Mouse (Mus musculus) kidney, adult 8-10 months (tissue): Measurements from ENCODE around the gene 5330417C22Rik.

ENCODE experiments used
- DNase-seq, 2 experiments: peaks; one replicate each; pipeline ENCODE4 v3.0.0; 2022

Gene 5330417C22Rik

DNA sequence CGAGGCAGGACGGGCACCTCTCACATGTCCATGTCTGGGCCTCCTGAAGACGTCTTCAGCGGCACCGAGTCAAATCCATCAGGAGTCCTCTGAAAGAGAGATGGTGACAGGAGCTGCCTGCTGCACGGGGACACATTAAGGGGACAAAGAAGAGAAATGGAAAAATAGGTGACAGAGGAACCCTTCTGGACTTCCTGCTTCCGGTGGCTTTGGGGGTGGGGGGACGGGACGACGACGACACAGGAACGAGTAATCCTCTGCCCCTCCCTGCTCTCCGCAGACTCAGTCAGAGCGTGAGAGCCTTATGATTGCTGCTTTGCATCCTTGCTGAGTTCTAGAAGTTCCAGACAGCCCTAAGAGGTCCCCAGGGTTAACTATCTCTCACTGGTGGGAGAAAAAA is 78.0 kb downstream of the 5330417C22Rik start:
- no peak for DNase-seq

- DNase-seq, result no peak
These were observed 82.2 kb downstream of the 5330417C22Rik start for GRCm38 (mm10) chr3:108454172-108454571.

DNA sequence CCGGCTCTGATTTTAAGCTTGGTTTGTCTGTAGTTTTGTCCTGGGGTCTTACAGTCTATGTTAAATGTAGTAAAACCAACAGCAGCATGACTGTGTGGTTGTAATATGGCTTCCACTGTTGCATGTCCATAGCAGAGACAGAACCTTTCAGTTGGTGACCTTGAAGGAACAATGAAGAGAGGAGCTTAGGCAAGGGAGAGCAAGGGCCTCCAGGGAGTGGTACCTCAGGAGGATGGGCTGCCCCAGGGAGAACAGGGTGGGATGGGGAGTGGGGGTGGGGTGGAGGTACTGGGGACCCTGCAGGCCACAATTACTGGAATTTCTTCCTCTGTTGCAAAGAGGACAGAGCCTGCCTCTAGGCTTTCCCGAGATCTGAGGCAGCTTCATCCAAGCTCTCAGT is 84.4 kb downstream of the 5330417C22Rik start:
- DNase-seq, result no peak

DNA sequence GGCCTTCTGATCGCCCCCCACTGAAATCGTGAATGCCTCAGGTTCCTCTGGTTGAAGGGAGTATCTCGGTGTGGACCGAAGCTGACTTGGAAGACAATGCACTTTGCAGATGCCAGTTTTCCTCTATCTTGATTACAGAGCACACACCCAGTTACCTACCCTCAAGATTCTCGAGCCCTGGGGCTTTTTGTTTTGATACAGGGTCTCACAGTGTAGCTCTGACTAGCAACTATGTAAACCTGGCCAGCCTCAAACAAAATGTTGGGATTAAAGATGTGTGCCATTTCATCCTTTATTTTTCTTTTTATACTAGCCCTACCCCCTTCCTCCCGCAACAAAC is 91.0 kb downstream of the 5330417C22Rik start:
- DNase-seq, result no peak

- peak; percentile 88 to 91 for DNase-seq
These were observed 91.5 kb downstream of the 5330417C22Rik start, which contains the start of gene Sars for GRCm38 (mm10) chr3:108444698-108445365. Gene Sars (minus strand): TSS chr3:108445209.

GRCm38 (mm10) chr3:108444029-108444428 is 92.3 kb downstream of the 5330417C22Rik start:
- peak; percentile 51 to 59 for DNase-seq

DNA sequence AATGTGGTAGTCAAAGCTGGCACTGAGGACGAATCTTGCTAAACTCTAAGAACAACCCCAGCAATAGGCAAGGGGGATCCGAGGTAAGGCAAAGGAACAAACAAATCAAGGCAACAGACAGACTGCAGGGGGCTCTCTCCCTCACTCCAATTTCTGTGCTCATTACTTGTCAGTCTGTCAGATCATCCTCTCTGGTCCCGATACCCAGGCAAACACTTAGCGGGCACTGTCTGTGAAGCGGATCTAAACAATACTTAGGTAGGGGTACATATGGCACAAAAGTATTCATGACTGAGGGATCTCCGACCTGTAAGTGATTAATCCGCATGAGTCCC is 100.0 kb downstream of the 5330417C22Rik start:
- no peak for DNase-seq

DNA sequence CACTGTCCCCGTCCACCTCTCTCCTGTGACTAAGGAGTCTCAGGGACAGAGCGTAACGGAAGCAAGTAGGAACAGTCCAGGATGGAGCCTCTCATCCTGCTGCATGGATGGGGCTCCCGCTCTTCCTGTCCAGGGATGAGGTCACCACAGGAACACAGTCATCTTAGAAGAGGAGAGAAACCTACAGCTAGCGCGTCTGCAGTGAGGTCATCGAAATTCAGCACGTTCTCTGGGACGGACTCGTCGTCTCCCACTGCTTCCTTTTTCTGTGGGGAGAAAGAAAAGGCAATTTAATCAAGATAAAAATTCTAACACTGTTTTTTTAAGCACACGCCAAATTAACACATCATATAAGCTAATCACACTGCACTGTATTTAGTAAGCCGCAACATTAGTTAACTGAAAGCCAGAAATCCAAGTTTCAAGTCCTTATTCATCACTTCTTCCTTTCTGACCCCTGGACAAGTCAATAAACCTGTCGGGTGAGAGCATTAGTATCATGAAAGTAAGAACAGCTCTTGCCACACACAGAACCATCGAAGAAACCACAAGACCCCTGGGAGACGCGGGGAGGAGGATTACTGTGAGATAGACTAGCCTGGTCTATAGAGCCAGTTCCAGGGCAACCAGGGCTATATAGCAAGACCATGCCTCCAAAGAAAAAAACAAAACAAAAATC is 100.5 kb downstream of the 5330417C22Rik start:
- DNase-seq, result no peak

DNA sequence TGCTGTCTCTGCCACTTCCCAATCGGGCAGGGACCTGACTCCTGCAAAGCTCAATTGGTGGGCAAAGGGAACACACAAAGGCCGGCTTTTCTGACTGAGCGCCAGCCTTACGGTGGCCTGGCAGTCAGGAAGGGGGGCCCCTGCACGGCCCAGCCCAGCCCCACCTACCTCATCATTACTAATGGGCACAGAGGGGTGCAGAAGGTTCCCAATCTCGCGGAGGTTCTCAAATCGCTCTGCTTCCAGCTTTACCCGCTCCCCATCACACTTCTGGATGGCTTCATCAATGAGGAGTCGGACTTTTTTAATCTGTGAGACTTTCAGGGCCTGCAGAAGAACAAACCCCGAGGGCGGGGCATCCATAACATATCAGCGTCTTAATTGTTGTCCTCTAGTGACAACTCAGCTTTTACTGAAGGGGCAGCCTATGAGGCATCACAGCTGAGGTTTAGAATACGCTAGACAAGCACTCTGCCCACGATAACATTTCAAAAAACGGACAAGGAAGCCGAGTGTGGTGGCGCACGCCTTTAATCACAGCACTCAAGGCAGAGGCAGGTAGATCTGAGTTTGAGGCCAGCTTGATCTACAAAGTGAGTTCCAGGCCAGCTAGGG is 102.3 kb downstream of the 5330417C22Rik start:
- DNase-seq, result no peak

GRCm38 (mm10) chr3:108433188-108433880 is 103.0 kb downstream of the 5330417C22Rik start:
- DNase-seq, result no peak

GRCm38 (mm10) chr3:108432542-108433187 is 103.7 kb downstream of the 5330417C22Rik start:
- no peak for DNase-seq

DNA sequence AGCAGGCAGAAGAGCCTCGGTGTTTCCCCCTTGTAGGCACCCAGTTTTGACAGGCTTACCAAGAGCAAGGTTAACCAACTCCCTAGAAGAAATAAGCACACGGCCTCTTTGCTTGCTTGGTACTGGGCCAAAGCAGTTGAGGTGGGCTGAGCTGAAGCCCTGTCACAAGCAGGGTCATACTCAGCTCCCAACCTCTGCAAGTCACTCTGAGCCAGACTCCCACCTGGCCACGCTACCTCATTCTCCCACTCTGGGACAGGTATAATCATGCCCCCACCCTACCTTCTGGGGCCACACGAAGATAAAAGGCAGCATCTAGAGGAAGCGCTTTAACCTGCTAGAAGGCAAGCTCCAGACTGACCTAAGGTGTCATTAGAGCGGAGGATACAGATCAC is 110.7 kb downstream of the 5330417C22Rik start:
- DNase-seq, result no peak

- no peak for DNase-seq
These were observed 111.3 kb downstream of the 5330417C22Rik start for GRCm38 (mm10) chr3:108424944-108425623.

DNA sequence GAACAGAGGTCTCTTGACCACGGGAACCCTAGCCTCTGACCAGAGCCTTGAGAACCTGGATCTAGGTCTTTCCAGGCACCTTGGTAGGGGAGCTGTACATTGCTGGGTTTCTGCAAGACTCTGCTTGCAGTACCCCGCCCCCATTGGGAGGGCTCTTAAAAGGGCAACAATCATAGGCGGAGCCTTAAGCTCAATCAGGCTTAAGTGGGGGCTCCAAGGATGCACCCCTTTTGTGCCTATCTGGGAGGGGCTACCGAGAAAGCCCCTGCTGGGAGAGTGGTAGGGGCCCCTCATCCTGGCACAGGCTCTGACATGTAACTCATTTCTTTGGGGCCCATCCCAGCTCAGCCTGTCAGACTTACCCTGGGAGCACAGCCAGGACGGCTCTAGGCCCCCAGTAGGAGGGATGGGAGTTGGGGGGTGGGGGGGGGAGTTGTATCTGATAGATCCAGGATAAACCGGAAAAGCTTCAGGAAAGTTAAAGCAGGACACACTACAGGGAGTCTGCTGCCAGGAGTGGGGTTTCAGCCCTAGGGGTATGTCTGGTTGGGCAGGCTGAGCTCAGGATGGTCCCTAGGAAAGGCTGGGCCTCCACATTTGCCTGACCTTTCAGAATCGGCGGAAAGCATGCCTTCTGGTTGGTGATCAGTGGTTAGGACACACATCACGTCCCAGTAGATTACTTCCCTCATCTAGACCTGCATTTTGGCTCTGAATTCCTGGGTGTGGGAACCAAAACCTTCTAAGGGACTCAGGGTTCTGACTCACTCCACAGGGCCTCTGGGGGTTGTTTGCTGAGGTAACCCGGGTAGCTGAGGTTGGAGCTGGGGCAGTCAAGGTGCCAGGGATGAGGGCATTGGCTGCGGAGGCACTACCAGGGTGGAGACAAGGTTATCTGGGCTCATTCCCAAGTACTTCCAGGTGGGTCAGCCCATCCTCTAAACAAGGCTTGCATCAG is 112.2 kb downstream of the 5330417C22Rik start:
- DNase-seq, result peak in 1 of 2 experiments; percentile 57

DNA sequence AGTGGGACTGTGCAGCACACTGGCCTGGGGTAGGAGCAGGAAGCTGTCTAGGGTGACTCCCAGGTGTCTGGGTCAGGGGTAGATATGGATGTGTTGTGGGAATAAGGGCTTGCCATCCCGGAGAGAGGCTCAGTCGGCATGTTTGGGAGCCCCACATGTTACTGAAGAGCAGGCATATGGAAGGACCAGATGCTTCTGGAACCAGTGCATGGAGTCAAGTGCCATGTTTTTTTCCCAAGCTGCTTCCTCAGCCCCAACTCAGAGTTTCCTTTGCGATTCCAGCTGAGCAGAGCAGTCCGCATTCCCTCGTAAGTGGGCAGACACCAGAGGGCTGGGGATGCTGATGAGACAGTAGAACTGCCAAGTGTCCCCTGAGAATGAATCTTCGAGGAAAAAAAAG is 113.3 kb downstream of the 5330417C22Rik start:
- no peak for DNase-seq

DNA sequence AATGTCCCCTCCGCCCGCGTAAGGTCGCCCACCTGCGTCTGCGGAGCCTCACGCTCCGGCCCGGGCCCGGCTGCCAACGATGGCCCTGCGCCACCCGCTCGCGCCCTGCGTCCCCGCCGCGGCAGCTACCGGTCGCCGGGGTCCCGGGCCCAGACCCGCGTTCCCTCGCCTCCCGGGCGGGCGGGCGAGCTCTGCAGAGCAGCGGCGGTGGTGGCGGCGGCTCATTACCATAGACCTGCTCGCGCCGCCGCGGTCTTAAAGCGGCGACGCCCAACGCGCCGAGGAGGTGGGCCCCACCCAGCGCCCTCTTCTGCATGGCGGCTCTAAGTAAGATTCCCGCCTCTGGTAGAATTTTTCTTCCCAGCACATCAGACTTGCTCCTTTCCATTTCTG is 120.5 kb downstream of the 5330417C22Rik start:
- DNase-seq, result peak; percentile 68 to 75

DNA sequence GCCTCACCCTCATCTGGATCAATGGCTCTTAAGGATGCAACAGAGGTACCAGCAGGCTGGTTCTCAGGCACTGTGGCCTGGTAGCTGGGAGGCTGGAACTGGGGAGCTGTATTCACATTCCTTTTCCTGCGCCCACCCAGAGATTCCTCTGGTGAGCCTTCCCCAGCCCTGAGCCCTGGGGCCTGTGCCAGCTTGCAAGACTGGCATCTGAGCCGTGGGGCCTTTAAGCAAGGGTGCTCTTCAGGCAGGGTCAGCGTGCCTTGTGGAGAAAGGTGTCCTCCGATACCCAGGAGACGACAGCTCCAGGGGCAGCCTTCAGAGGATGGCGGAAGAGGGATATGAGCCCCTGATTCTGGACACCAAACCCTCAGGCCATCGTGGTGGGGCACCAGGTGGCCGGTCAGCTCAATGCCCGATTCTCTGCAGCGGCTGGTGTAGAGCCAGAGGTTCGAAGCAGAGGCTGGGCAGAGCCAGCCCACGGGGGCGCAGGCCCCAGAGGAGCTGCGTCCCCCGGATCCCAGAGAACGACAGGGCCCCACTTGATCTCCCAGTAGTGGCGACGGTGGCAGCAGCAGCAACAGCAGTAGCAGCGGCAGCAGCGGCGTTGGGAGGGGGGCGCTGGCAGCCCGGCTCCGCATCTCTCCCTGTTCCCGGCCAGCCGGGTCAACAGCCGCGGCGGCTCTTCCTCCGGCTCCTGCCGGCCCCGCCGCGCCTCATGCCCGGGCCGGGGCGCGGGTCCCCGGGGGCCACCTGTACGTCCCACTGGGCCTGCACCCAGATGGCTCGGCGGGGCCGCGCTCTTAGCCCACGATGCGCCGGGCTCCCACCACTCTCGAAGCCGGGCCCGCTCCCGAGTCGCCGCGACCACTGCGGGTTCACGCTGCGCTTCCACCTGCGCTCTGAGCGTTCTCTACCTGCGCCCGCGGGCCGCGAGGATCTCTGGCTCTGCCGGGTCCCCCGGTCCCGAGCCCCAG is 121.2 kb downstream of the 5330417C22Rik start, which contains the start of gene Celsr2:
TSS of gene Celsr2 (minus strand) at position 696 of the 974 bp plus-strand sequence.
- no peak for DNase-seq

DNA sequence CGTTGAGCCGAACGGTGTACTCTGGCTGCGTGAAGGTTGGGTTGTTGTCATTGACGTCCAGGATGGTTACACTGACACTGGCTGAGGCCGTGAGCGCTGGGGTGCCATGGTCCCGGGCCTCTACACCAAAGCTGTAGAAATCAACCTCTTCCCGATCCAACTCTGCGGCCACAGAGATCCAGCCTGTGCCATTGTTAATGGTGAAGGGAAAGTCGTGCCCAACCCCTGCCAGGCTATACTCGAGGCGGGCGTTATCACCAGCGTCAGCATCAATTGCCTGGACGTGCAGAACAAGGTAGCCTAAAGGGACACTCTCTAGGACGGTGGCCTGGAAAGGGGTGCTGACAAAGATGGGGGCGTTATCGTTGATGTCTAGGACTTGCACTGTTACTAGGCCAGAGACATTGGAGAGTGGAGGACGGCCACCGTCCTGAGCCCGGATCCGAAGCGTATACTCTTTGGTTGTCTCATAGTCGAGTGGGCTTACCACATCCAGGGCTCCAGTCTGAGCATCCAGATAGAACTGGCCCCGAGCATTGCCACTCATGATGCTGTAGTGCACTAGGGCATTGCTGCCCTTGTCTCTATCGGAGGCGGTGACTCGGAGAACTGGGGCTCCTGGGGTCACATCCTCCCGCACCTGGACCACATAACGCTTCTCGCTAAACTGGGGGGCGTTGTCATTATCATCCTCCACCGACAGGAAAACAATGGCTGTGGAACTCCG is 122.5 kb downstream of the 5330417C22Rik start:
- no peak for DNase-seq

DNA sequence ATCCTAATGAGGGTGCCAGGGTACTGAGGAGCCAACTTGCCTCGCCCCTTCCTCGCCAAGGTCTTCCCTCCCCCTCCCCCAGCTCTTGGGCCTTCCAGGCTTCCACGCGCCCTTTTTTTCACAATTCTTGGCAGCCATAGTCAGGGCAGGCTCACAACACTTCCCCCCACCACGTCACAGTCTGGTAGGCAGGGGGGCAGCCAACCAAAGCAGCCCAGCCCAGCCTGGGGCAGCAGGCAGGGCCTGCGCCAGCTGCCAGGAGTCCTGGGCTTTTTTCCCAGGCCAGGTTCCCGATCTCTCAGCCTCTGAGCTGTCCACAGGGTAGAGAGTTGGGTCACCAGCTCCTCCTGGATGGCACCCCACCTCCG is 124.6 kb downstream of the 5330417C22Rik start:
- DNase-seq, result peak; percentile 91 to 95
